7 mouse cellular contexts compared by ENCODE assay signal in genomic region chr5:66654220-66654619, GRCm38 (mm10). TPM values are rescaled to one million over a fixed set of nuclear protein-coding genes. Genes with fewer than 3 reads are reported as not detected.
A peak's percentile ranks its signal among the peaks of the same experiment; 100 is the strongest.
DNase-seq lines count a peak whose midpoint lies in the region; ATAC-seq and TF ChIP-seq lines count a peak whose summit lies in the region.

No protein-coding gene starts in this region.

- no peaks in the 10 kb centered on the region for H3K4me1 ChIP-seq in kidney, adult 2 months (ENCODE audit: control insufficient read depth, insufficient read depth, low read length)
- no peaks in the 10 kb centered on the region for H3K4me1 ChIP-seq in midbrain, postnatal 0 days (ENCODE audit: insufficient read depth, low read length)
- H3K4me1 ChIP-seq in cerebellum, adult 2 months (ENCODE audit: control insufficient read depth, insufficient read depth, low read length): no peaks in the 10 kb centered on the region

- H3K27me3 ChIP-seq in kidney, adult 2 months (replicated peaks; ENCODE audit: control insufficient read depth, insufficient read depth, low read length): no peaks in the 10 kb centered on the region
- H3K27me3 ChIP-seq in midbrain, postnatal 0 days (ENCODE audit: insufficient read depth, low read length): no peaks in the 10 kb centered on the region
- H3K27me3 ChIP-seq in cerebellum, adult 2 months (ENCODE audit: control insufficient read depth, insufficient read depth, low read length): no peaks in the 10 kb centered on the region

- 35% methylated on average over 5 of the region's 5 CpGs for WGBS in kidney, adult 2 months
- WGBS in midbrain, postnatal 0 days: 48% methylated on average over 5 of the region's 5 CpGs
- WGBS in cerebellum, adult 2 months: 33% methylated on average over 5 of the region's 5 CpGs

- no peak for ATAC-seq in midbrain, postnatal 0 days (ENCODE audit: low FRiP score)

- H3K4me2 ChIP-seq in midbrain, postnatal 0 days (ENCODE audit: low read depth, low read length, poor library complexity, severe bottlenecking): no peak overlapping the region

- TF ChIP-seq CTCF in kidney, adult 2 months (conservative IDR thresholded peaks at IDR 0.05; ENCODE audit: insufficient read depth, insufficient read length, low read depth, low read length): no peak
- no peak for TF ChIP-seq CTCF in midbrain, postnatal 0 days (IDR thresholded peaks at IDR 0.05)
- TF ChIP-seq CTCF in cerebellum, adult 2 months (IDR thresholded peaks at IDR 0.05; ENCODE audit: borderline replicate concordance, insufficient read depth, low read depth, low read length): no peak

- no peaks in the 10 kb centered on the region for H3K36me3 ChIP-seq in kidney, adult 2 months (ENCODE audit: control insufficient read depth, insufficient read depth, low read length)
- no peaks in the 10 kb centered on the region for H3K36me3 ChIP-seq in midbrain, postnatal 0 days (ENCODE audit: insufficient read depth, low read length)

- peak; percentile 63 for DNase-seq in retina, postnatal 1 day
- no peak for DNase-seq in retina, embryonic 14.5 days (ENCODE audit: low spot score)
- peak; percentile 91 for DNase-seq in heart, adult 11 months
- DNase-seq in kidney, adult 2 months: peak; percentile 82
- peak; percentile 53 for DNase-seq in midbrain, postnatal 0 days (ENCODE audit: low spot score)
- DNase-seq in frontal cortex, postnatal 25 days (ENCODE audit: low spot score in 2 of 2): no peak
- DNase-seq in cerebellum, adult 2 months: no peak

- no peaks in the 10 kb centered on the region for H3K9me3 ChIP-seq in midbrain, postnatal 0 days (ENCODE audit: low read length)

- no peak overlapping the region for H3K27ac ChIP-seq in kidney, adult 2 months (ENCODE audit: insufficient read depth, low read depth, low read length)
- H3K27ac ChIP-seq in midbrain, postnatal 0 days (ENCODE audit: low read depth, low read length): no peak overlapping the region
- no peak overlapping the region for H3K27ac ChIP-seq in cerebellum, adult 2 months (ENCODE audit: insufficient read depth, low read length)

- no peak overlapping the region for H3K9ac ChIP-seq in midbrain, postnatal 0 days (replicated peaks; ENCODE audit: low read length, poor library complexity, severe bottlenecking)

- H3K4me3 ChIP-seq in kidney, adult 2 months (ENCODE audit: insufficient read depth, low read depth, low read length): no peak overlapping the region
- H3K4me3 ChIP-seq in midbrain, postnatal 0 days (ENCODE audit: low read depth, low read length): no peak overlapping the region
- H3K4me3 ChIP-seq in cerebellum, adult 2 months (replicated peaks; ENCODE audit: insufficient read depth, low read depth, low read length): no peak overlapping the region

- TF ChIP-seq POLR2A in kidney, adult 2 months (IDR thresholded peaks at IDR 0.05; ENCODE audit: low read depth, low read length): no peak
- TF ChIP-seq POLR2A in cerebellum, adult 2 months (IDR thresholded peaks at IDR 0.05; ENCODE audit: borderline replicate concordance, insufficient read depth, low read length): no peak

RNA-seq across cellular contexts. Expression of gene Uchl1, which starts 21.7 kb away (rescaled TPM):
- 12.1 and 16.8 TPM in 2 replicates for polyA plus RNA-seq in kidney, adult 2 months (2012; rRNA removed)
- total RNA-seq in midbrain, postnatal 0 days (2014; rRNA removed): 1,819 and 2,069 TPM in 2 replicates
- 2,098 and 2,247 TPM in 2 replicates for polyA plus RNA-seq in midbrain, postnatal 0 days (2015; fragmentation: Nextera tagmentation; extraction: Ambion mirVana)
- polyA plus RNA-seq in cerebellum, adult 2 months (2012; rRNA removed): 709 and 904 TPM in 2 replicates

RNA-seq across cellular contexts. Expression of gene Apbb2, which starts 35.6 kb away (rescaled TPM):
- 21.4 and 27.7 TPM in 2 replicates for polyA plus RNA-seq in kidney, adult 2 months (2012; rRNA removed)
- total RNA-seq in midbrain, postnatal 0 days (2014; rRNA removed): 60.6 and 73.7 TPM in 2 replicates
- 66.6 and 76.0 TPM in 2 replicates for polyA plus RNA-seq in midbrain, postnatal 0 days (2015; fragmentation: Nextera tagmentation; extraction: Ambion mirVana)
- 34.7 and 36.1 TPM in 2 replicates for polyA plus RNA-seq in cerebellum, adult 2 months (2012; rRNA removed)

Comparison
In these comparisons a context has a peak if more than half of its experiments do, and no peak if none do; other contexts are left out.
1. DNase-seq: peak in retina, postnatal 1 day (single experiment), heart, adult 11 months (single experiment), kidney, adult 2 months (single experiment) and midbrain, postnatal 0 days (single experiment); none in retina, embryonic 14.5 days (single experiment), frontal cortex, postnatal 25 days (0 of 2) and cerebellum, adult 2 months (0 of 2).
2. RNA of gene Uchl1, which starts 21.7 kb away (polyA plus RNA-seq): 2,098 to 2,247 TPM in midbrain, postnatal 0 days and 709 to 904 TPM in cerebellum, adult 2 months; 12.1 to 16.8 TPM in kidney, adult 2 months; every median in the first group is over 10 times any median in the second.